Mouse (Mus musculus): ENCODE measurements around the gene Ppargc1a.

- TF ChIP-seq CTCF (IDR thresholded peaks at IDR 0.05; ENCODE audit: borderline replicate concordance, extremely low read depth, insufficient read depth, insufficient read length) (no peak), POLR2A (IDR thresholded peaks at IDR 0.05; ENCODE audit: borderline replicate concordance, extremely low read depth, insufficient read depth, insufficient read length, poor library complexity, severe bottlenecking) (no peak)
These were observed 10.1 kb upstream of the Ppargc1a start for GRCm38 (mm10) chr5:51577594-51577993.

Measured in brain, embryonic 14.5 days (tissue).